Mouse (Mus musculus) urinary bladder, postnatal 14 days (tissue): ENCODE data around the gene Trp53rkb.

Experiments used
- DNase-seq: peaks from one replicate; pipeline ENCODE4 v3.0.0; 2021; ENCODE audit warnings: low spot score

The Trp53rkb gene

GRCm38 (mm10) chr2:166799615-166800472 lies 7.5 kb downstream of the Trp53rkb start:
- DNase-seq: no peak

GRCm38 (mm10) chr2:166800473-166800857 lies 8.1 kb downstream of the Trp53rkb start:
- no peak for DNase-seq

- no peak for DNase-seq
Measured at GRCm38 (mm10) chr2:166801436-166801835, 9.1 kb downstream of the Trp53rkb start.

- no peak for DNase-seq
Measured at GRCm38 (mm10) chr2:166803298-166803697, 11.0 kb downstream of the Trp53rkb start.

- DNase-seq: peak; percentile 90
Measured at GRCm38 (mm10) chr2:166805250-166806172, 13.2 kb downstream of the Trp53rkb start, which contains the start of gene Arfgef2. Gene Arfgef2 (plus strand): TSS chr2:166805588.

GRCm38 (mm10) chr2:166806173-166806705 lies 13.9 kb downstream of the Trp53rkb start:
- DNase-seq: no peak

GRCm38 (mm10) chr2:166806813-166807212 lies 14.5 kb downstream of the Trp53rkb start:
- no peak for DNase-seq

- no peak for DNase-seq
Measured at GRCm38 (mm10) chr2:166809499-166809898, 17.2 kb downstream of the Trp53rkb start.

GRCm38 (mm10) chr2:166810821-166811220 lies 18.5 kb downstream of the Trp53rkb start:
- no peak for DNase-seq

- no peak for DNase-seq
Measured at GRCm38 (mm10) chr2:166818463-166819143, 26.3 kb downstream of the Trp53rkb start.

GRCm38 (mm10) chr2:166819849-166820248 lies 27.5 kb downstream of the Trp53rkb start:
- DNase-seq: no peak

- DNase-seq: no peak
Measured at GRCm38 (mm10) chr2:166820844-166821243, 28.5 kb downstream of the Trp53rkb start.

- no peak for DNase-seq
Measured at GRCm38 (mm10) chr2:166821406-166821805, 29.1 kb downstream of the Trp53rkb start.

GRCm38 (mm10) chr2:166822119-166822826 lies 29.9 kb downstream of the Trp53rkb start:
- no peak for DNase-seq

GRCm38 (mm10) chr2:166822901-166823300 lies 30.6 kb downstream of the Trp53rkb start:
- no peak for DNase-seq

GRCm38 (mm10) chr2:166824386-166824785 lies 32.1 kb downstream of the Trp53rkb start:
- no peak for DNase-seq

- no peak for DNase-seq
Measured at GRCm38 (mm10) chr2:166824998-166825397, 32.7 kb downstream of the Trp53rkb start.

- DNase-seq: no peak
Measured at GRCm38 (mm10) chr2:166826491-166827224, 34.3 kb downstream of the Trp53rkb start.

- no peak for DNase-seq
Measured at GRCm38 (mm10) chr2:166828306-166828705, 36.0 kb downstream of the Trp53rkb start.

- peak; percentile 75 for DNase-seq
Measured at GRCm38 (mm10) chr2:166830350-166830749, 38.0 kb downstream of the Trp53rkb start.
